Mouse (Mus musculus): ENCODE measurements at regions not wholly inside any gene's neighbourhood (a gene's known extent, or its start where the extent isn't known, plus 50 kb on each side); places are given as distances from the start of the nearest gene placed in this dataset.

DNA sequence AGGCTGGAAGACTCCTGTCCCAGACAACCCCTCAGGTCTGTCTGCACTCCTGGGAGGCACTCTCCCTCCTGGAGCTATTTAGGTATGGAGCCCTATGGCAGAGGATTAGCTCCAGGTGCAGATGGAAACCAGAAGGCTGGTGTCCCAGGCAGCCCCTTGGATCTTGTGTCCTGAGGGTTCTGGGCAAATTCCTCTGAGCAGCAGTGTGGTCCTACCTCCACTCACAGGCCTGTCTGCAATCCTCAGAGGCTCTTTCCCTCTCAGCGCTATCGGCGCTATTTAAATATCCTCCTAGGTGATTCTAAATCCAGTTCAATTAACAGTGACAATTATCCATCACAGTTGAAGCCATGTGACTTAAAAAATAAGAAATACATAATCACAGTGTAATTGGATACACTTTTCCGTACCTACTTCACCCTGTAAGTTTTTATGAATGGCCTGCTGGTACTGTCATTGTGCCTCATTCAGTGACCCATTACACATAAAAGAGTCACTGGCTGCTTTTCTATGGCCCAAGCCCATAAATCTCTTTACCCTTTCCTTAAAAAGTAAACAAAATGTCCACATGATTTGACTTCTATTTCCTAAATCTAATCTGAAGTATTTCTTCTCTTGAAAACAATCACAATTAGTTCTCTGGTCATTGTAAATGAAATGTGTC lies 413.3 kb downstream of the Phf3 start:
- TF ChIP-seq CTCF (conservative IDR thresholded peaks at IDR 0.05; ENCODE audit: insufficient read depth, insufficient read length, low read depth, low read length), result no peak
- no peak for TF ChIP-seq POLR2A (IDR thresholded peaks at IDR 0.05; ENCODE audit: low read depth, low read length)
- no peaks in the 10 kb centered on the region for H3K4me1 ChIP-seq (ENCODE audit: control insufficient read depth, insufficient read depth, low read length)
- no peak overlapping the region for H3K27ac ChIP-seq (ENCODE audit: insufficient read depth, low read depth, low read length)
- DNase-seq, result no peak
- H3K4me3 ChIP-seq (ENCODE audit: insufficient read depth, low read depth, low read length), result no peak overlapping the region
- no peaks in the 10 kb centered on the region for H3K27me3 ChIP-seq (replicated peaks; ENCODE audit: control insufficient read depth, insufficient read depth, low read length)
- WGBS, result 27% methylated on average over 4 of the region's 4 CpGs
- H3K36me3 ChIP-seq (ENCODE audit: control insufficient read depth, insufficient read depth, low read length), result no peaks in the 10 kb centered on the region

DNA sequence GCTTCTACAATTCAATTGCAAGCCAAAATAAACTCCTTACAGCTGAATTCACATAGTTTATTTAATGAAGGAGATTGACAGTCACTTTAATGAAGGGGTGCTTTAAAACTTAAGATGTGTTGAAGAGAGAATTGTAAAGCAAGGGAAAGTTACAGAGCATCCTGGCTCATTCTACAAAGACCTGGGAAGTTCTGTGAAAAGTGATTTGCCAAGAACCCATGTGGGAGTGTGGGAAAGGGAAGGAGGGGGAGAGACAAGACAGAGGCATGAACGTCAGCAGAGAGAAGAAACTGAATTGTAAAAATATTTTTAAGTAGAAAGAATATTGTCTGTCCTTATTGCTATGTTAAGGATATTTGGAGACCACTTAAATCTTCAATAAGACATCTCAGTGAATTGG lies 435.8 kb downstream of the Phf3 start:
- no peaks in the 10 kb centered on the region for H3K4me1 ChIP-seq (ENCODE audit: control insufficient read depth, insufficient read depth, low read length)
- no peaks in the 10 kb centered on the region for H3K36me3 ChIP-seq (ENCODE audit: control insufficient read depth, insufficient read depth, low read length)
- TF ChIP-seq POLR2A (IDR thresholded peaks at IDR 0.05; ENCODE audit: low read depth, low read length), result no peak
- TF ChIP-seq CTCF (conservative IDR thresholded peaks at IDR 0.05; ENCODE audit: insufficient read depth, insufficient read length, low read depth, low read length), result no peak
- no peak overlapping the region for H3K27ac ChIP-seq (ENCODE audit: insufficient read depth, low read depth, low read length)
- H3K4me3 ChIP-seq (ENCODE audit: insufficient read depth, low read depth, low read length), result no peak overlapping the region
- no peaks in the 10 kb centered on the region for H3K27me3 ChIP-seq (replicated peaks; ENCODE audit: control insufficient read depth, insufficient read depth, low read length)
- DNase-seq, result no peak
- 20% methylated on average over 1 of the region's 1 CpGs for WGBS

DNA sequence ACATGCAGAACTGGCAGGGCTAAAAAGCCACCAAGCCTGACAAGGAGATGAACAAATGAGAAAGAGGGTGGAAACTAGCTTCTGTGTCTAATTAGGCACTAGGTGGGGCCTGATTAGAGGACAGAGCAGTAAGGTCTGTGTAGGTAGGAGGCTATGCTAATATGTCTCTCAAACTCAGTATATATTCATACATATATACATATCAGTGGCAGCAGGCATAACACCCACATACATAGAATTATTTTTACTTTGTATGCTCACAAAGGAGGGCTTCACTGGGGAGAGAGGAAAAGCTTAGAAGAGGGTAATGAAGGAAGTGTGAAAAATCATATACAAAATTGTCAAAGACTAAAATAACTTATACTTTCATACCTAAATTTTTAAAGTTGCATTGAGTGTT lies 457.1 kb downstream of the Phf3 start:
- no peaks in the 10 kb centered on the region for H3K4me1 ChIP-seq (ENCODE audit: control insufficient read depth, insufficient read depth, low read length)
- no peak overlapping the region for H3K4me3 ChIP-seq (ENCODE audit: insufficient read depth, low read depth, low read length)
- no peaks in the 10 kb centered on the region for H3K27me3 ChIP-seq (replicated peaks; ENCODE audit: control insufficient read depth, insufficient read depth, low read length)
- TF ChIP-seq POLR2A (IDR thresholded peaks at IDR 0.05; ENCODE audit: low read depth, low read length), result no peak
- TF ChIP-seq CTCF (conservative IDR thresholded peaks at IDR 0.05; ENCODE audit: insufficient read depth, insufficient read length, low read depth, low read length), result no peak
- DNase-seq, result no peak
- no peak overlapping the region for H3K27ac ChIP-seq (ENCODE audit: insufficient read depth, low read depth, low read length)
- H3K36me3 ChIP-seq (ENCODE audit: control insufficient read depth, insufficient read depth, low read length), result no peaks in the 10 kb centered on the region

DNA sequence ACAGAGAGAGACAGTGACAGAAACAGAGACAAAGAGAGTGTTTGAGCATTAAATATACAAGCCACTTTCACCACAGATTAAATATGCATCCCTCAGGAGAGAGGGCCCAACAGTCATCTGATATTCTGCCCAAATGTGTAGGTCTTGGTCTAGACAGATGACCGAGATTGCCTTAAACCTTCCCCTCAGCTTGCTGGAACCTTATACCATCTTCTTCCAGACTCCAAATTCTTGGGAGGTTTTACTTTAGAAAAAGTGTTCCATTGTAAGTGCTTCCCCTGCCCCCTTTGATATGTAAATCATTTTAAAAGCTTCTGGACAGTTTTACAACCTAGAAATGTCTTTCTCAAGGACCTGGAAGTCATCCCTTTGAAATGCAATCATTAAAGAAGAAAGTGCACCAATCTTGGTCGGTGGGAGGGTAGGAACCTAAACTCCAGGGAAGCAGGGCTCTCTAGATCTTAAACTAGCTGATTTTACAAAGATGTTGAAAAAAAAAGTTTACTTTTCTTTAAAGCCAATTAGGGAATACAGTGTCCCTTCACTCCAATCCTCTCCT lies 458.8 kb downstream of the Phf3 start:
- TF ChIP-seq POLR2A (IDR thresholded peaks at IDR 0.05; ENCODE audit: low read depth, low read length) (no peak), CTCF (conservative IDR thresholded peaks at IDR 0.05; ENCODE audit: insufficient read depth, insufficient read length, low read depth, low read length) (no peak)
- DNase-seq, result no peak
- Histone ChIP-seq H3K27ac (ENCODE audit: insufficient read depth, low read depth, low read length) (no peak overlapping the region), H3K27me3 (replicated peaks; ENCODE audit: control insufficient read depth, insufficient read depth, low read length) (no peaks in the 10 kb centered on the region), H3K4me3 (ENCODE audit: insufficient read depth, low read depth, low read length) (no peak overlapping the region), H3K4me1 (ENCODE audit: control insufficient read depth, insufficient read depth, low read length) (no peaks in the 10 kb centered on the region), H3K36me3 (ENCODE audit: control insufficient read depth, insufficient read depth, low read length) (no peaks in the 10 kb centered on the region)
- WGBS, result 10% methylated on average over 2 of the region's 2 CpGs

Measured in kidney, adult 2 months (tissue).